Mouse (Mus musculus) right cerebral cortex, adult 18-20 months (tissue): Measurements from ENCODE around the gene Med29.

Experiments
- DNase-seq: peaks from one replicate; pipeline ENCODE4 v3.0.0; 2022; ENCODE audit warnings: mixed read lengths

Med29 gene

DNA sequence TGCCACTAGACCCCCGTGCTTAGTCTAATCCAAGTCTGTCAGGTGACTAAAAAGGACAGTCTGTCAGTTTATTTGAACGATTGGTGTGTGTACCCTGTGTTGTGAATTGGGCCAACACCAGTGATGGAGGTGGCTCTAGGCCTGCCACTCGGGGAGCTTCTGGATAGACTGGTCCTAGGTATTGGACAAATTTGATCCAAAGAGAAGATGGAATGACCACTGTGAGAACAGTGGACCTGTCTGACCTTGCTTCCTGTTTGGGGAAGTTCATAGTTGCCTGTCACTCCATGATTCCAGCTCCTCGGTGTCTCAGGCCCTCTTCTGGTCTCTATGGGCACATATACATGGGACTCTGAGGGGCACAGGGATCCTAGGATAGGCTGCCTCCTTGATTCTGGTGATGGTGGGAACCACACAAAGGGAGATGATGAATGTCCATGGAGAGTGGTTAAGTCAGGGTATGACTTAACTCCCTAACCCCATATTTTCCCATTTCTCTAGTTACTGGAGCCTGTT lies 40.8 kb downstream of the Med29 start:
- DNase-seq: no peak

- peak; percentile 98 for DNase-seq
Observed at GRCm38 (mm10) chr7:28350155-28350883, 42.2 kb downstream of the Med29 start, which contains the start of gene Rps16. Rps16 (plus strand) TSS chr7:28350652.

- no peak for DNase-seq
Observed at GRCm38 (mm10) chr7:28348601-28349000, 43.9 kb downstream of the Med29 start.

- DNase-seq: no peak
Observed at GRCm38 (mm10) chr7:28347746-28348145, 44.8 kb downstream of the Med29 start.

DNA sequence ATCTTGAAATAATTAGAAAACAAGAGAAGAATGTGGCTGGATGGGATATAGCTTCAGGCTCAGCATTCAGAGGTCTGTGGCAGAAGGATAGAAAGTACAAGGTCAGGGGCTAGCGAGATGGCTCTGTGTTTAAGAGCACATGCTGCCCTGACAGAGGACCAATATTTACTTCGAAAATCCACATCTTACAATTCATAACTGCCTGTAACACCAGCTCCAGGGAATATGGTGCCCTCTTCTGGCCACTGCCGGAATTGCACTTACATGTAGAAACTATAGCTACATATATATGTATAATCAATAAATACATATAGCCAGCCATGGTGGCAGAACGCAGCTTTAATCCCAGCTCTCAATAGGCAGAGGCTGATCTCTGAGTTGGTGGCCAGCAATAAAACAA lies 47.9 kb downstream of the Med29 start:
- peak; percentile 30 for DNase-seq

GRCm38 (mm10) chr7:28341381-28341780 lies 51.1 kb downstream of the Med29 start:
- DNase-seq: no peak

- peak; percentile 11 for DNase-seq
Observed at GRCm38 (mm10) chr7:28339213-28339917, 53.1 kb downstream of the Med29 start.

GRCm38 (mm10) chr7:28338108-28338998 lies 54.2 kb downstream of the Med29 start, which contains the start of gene Supt5:
Supt5 (minus strand) TSS chr7:28338746.
- DNase-seq: peak; percentile 98
